Mouse (Mus musculus): ENCODE measurements around the gene Fam81b.

Fam81b gene

DNA sequence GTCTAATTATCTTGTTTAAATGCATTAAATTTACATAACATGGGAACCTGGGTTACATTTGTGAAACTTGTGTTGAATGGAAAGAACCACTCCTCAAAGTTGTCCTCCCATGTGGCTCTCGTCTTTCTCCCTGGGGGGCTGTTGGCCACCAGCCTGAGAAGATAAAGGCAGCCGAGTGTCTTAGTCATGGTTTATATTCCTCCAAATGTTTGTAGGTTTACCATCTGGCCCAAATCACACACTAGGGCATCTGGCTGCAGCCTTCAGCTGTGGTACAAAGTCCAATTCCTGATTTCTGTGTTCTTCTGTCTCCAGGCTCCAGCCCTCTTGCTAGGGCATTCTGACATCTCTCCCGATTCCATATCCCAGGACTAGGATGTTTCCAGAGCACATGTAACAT, 114.6 kb downstream of the Fam81b start:
- no peak for DNase-seq (ENCODE audit: low spot score)

- DNase-seq (ENCODE audit: low spot score): no peak
Observed at GRCm38 (mm10) chr13:76189190-76189589, 115.7 kb downstream of the Fam81b start.

- DNase-seq (ENCODE audit: low spot score): no peak
Observed at GRCm38 (mm10) chr13:76187651-76188050, 117.2 kb downstream of the Fam81b start.

GRCm38 (mm10) chr13:76178700-76179099, 126.2 kb downstream of the Fam81b start:
- no peak for DNase-seq (ENCODE audit: low spot score)

DNA sequence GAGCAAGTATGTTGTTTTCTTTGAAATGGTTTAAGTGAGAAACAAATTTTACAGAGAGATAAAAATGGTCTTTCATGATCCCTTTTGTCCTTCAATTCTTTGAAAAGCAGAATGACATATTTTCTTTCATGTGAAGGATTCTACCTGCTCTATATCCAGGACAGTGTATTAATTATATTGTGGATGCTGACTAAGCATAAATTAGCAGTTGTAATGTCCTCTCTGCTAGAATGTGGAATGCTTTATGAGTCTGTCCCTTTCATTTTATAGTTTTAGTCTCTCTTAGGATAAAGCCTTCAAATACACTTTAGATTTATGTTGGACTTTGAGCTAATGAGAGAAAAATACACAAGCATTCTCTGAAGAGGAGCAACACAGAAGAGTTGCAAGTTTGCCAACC, 130.6 kb downstream of the Fam81b start:
- no peak for DNase-seq (ENCODE audit: low spot score)

- no peak for DNase-seq (ENCODE audit: low spot score)
Observed at GRCm38 (mm10) chr13:76160587-76160986, 144.3 kb downstream of the Fam81b start.

- DNase-seq (ENCODE audit: low spot score): no peak
Observed at GRCm38 (mm10) chr13:76157508-76157907, 147.4 kb downstream of the Fam81b start.

DNA sequence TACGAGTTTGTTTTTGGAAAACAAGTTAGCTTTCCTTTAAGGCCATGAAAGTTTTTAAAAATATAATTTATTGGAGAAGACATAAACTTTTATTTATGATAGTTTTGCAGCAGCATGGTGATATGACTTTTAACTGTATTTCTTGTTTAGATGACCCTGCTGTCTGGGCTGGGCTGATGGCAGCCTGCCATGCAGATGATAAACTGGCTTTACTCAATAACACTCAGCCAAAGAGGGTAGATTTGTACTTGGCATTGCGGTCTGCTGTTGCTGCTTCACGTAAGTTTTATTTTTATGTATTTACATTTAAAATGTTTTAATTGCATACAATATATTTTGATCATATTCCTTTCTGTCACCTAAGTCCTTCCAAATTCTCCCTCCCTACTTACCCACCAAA, 147.8 kb downstream of the Fam81b start:
- no peak for DNase-seq (ENCODE audit: low spot score)

Measured in testis, postnatal 10 days (tissue).